Mouse (Mus musculus): Measurements from ENCODE around the gene Gm12695. TPM values are rescaled to one million over a fixed set of nuclear protein-coding genes. Genes with fewer than 3 reads are reported as not detected.

The Gm12695 gene
- polyA plus RNA-seq, 1 experiment from 2014 or later, result not detected

DNA sequence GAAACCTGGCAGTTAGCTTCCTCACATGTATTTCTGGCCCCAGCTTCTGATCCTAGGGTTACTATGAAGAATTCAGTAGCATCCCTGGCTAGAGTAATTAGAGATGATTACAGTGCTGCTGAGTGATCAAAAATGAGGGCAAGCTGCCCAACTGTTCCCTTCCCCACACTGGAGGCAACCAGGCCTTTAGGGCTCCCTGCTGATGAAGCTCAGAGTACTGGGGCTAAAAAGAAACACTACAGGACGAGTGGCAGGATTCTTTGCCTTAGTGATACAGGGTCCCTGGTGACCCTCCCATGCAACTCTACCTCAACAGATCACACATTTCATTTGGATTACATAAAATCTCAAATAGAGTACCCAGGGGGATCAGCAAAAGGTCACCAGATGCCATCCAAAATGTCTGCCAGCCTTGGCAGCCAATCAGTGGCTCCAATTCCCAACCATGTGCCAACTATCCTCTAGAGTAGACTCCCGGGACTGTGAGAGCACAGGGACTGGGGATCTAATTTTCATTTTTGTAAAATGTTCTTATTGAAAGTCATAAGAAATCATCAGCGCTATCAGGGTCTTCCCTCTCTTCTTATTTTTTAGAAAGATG is 11.9 kb downstream of the Gm12695 start:
- Histone ChIP-seq H3K9me3 (ENCODE audit: control insufficient read depth, low read length) (no peaks in the 10 kb centered on the region), H3K4me3 (ENCODE audit: low read depth, low read length) (no peak overlapping the region), H3K27ac (ENCODE audit: low read depth, low read length) (no peak overlapping the region), H3K9ac (ENCODE audit: low read length) (no peak overlapping the region), H3K4me2 (ENCODE audit: low read depth) (no peak overlapping the region), H3K27me3 (ENCODE audit: control insufficient read depth, insufficient read depth, low read length) (no peaks in the 10 kb centered on the region), H3K36me3 (ENCODE audit: control insufficient read depth, insufficient read depth, low read length) (no peaks in the 10 kb centered on the region), H3K4me1 (ENCODE audit: control insufficient read depth, insufficient read depth, low read length) (no peaks in the 10 kb centered on the region)
- DNase-seq (ENCODE audit: low spot score) (no peak), ATAC-seq (ENCODE audit: insufficient read depth, low FRiP score, low TSS enrichment) (no peak)
- 82% methylated on average over 3 of the region's 3 CpGs for WGBS

DNA sequence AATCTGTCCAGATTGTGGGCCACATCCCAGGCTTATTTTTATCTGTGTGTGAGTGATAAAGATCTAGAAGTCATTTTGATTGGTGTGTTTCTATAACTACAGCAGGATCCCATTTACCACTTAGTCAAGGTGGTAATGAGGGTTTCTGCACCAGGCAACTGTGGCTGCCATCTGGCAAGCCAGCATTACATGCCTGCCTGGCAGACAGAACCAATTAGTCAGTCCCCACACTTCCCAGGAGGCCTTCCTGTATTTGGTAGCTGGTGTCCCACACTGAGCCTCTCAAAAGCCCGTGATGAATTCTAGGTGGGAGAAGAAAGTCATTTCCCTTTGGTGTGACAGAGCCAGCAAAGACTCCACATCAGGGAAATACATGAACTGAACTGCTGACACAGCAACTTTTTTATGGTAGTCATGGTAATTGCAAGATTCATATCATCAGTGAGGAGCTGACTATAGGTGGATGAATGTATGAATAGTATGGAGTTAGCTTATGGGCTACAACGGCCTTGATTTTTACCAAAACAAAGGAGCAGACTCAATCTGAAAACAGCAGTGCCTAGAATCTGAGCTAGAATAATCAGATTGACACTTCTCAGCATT is 18.5 kb downstream of the Gm12695 start:
- Histone ChIP-seq H3K4me3 (ENCODE audit: low read depth, low read length) (no peak overlapping the region), H3K4me1 (ENCODE audit: control insufficient read depth, insufficient read depth, low read length) (no peaks in the 10 kb centered on the region), H3K27ac (ENCODE audit: low read depth, low read length) (no peak overlapping the region), H3K9ac (ENCODE audit: low read length) (no peak overlapping the region), H3K36me3 (ENCODE audit: control insufficient read depth, insufficient read depth, low read length) (no peaks in the 10 kb centered on the region), H3K9me3 (ENCODE audit: control insufficient read depth, low read length) (no peaks in the 10 kb centered on the region), H3K27me3 (ENCODE audit: control insufficient read depth, insufficient read depth, low read length) (no peaks in the 10 kb centered on the region), H3K4me2 (ENCODE audit: low read depth) (no peak overlapping the region)
- 74% methylated on average over 2 of the region's 2 CpGs for WGBS
- ATAC-seq (ENCODE audit: insufficient read depth, low FRiP score, low TSS enrichment), result no peak
- no peak for DNase-seq (ENCODE audit: low spot score)

DNA sequence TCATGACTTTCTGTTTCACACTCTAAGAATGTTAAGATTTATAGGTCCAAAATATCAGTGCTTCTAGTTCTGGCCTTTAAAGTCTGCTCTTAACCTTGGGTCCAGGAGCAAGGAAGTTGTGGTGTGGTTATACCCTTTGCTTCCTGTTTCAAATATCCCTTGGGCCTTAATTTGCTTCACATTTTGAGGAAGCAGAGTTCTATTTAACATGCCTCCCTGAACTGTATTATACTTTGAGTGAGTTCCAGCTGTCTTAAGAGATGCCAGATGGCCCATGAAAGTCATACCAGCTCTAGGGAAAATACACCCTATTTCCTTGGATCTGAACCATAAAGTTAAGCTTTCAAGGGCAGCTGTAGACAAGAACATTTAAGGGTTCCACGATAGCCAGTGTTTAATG is 33.0 kb downstream of the Gm12695 start:
- Histone ChIP-seq H3K36me3 (ENCODE audit: control insufficient read depth, insufficient read depth, low read length) (no peaks in the 10 kb centered on the region), H3K27me3 (ENCODE audit: control insufficient read depth, insufficient read depth, low read length) (no peaks in the 10 kb centered on the region), H3K4me2 (ENCODE audit: low read depth) (no peak overlapping the region), H3K9me3 (ENCODE audit: control insufficient read depth, low read length) (no peaks in the 10 kb centered on the region), H3K4me1 (ENCODE audit: control insufficient read depth, insufficient read depth, low read length) (no peaks in the 10 kb centered on the region), H3K4me3 (ENCODE audit: low read depth, low read length) (no peak overlapping the region), H3K27ac (ENCODE audit: low read depth, low read length) (no peak overlapping the region), H3K9ac (ENCODE audit: low read length) (no peak overlapping the region)
- WGBS, result 71% methylated on average over 1 of the region's 1 CpGs
- ATAC-seq (ENCODE audit: insufficient read depth, low FRiP score, low TSS enrichment), result no peak
- DNase-seq (ENCODE audit: low spot score), result no peak

DNA sequence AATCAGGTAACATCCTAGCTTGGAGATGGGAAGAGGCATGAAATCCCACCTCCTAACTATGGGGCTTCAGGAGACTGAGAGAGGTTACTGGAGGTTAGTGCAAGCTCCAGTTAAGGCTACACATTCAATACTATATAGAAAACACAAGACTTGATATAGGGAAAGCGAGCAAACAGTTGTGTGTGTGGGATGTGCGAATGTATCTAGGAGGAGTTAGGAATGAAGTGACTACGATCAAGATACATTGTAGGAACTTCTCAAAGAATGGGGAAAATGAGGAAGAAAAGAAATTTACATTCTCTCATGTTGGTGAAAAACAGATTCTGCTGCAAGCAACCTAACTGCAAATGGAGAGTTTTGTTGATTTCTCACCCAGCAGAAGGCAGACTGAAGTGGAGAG is 44.5 kb downstream of the Gm12695 start:
- Histone ChIP-seq H3K36me3 (ENCODE audit: control insufficient read depth, insufficient read depth, low read length) (no peaks in the 10 kb centered on the region), H3K27ac (ENCODE audit: low read depth, low read length) (no peak overlapping the region), H3K4me1 (ENCODE audit: control insufficient read depth, insufficient read depth, low read length) (no peaks in the 10 kb centered on the region), H3K9me3 (ENCODE audit: control insufficient read depth, low read length) (no peaks in the 10 kb centered on the region), H3K27me3 (ENCODE audit: control insufficient read depth, insufficient read depth, low read length) (no peaks in the 10 kb centered on the region), H3K4me3 (ENCODE audit: low read depth, low read length) (no peak overlapping the region), H3K4me2 (ENCODE audit: low read depth) (no peak overlapping the region), H3K9ac (ENCODE audit: low read length) (no peak overlapping the region)
- DNase-seq (ENCODE audit: low spot score) (no peak), ATAC-seq (ENCODE audit: insufficient read depth, low FRiP score, low TSS enrichment) (no peak)
- WGBS, result 92% methylated on average over 3 of the region's 3 CpGs

DNA sequence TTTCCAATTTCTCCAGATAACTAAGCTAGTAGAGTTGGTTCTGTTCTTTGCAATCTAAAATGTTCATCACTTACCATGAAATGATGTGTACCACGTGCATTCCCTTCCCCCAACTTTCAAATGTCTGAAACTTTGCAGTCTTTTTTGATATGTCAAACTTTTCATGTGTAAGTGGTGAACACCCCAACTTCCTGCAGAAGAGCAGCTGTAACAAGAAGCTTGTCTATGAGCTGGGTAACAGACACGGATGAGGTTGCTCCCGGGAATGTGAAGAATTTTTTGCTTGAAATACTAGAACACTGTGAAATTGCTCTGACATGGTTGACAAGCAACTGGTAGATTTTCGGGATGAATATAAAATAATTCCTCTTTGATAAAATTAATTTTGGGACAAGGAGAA is 55.7 kb downstream of the Gm12695 start:
- no peak overlapping the region for H3K9ac ChIP-seq (ENCODE audit: low read length)
- H3K4me2 ChIP-seq (ENCODE audit: low read depth), result no peak overlapping the region
- ATAC-seq (ENCODE audit: insufficient read depth, low FRiP score, low TSS enrichment), result no peak
- no peak overlapping the region for H3K27ac ChIP-seq (ENCODE audit: low read depth, low read length)
- 79% methylated on average over 4 of the region's 4 CpGs for WGBS
- no peaks in the 10 kb centered on the region for H3K27me3 ChIP-seq (ENCODE audit: control insufficient read depth, insufficient read depth, low read length)
- no peaks in the 10 kb centered on the region for H3K4me1 ChIP-seq (ENCODE audit: control insufficient read depth, insufficient read depth, low read length)
- no peak overlapping the region for H3K4me3 ChIP-seq (ENCODE audit: low read depth, low read length)
- no peaks in the 10 kb centered on the region for H3K36me3 ChIP-seq (ENCODE audit: control insufficient read depth, insufficient read depth, low read length)
- no peaks in the 10 kb centered on the region for H3K9me3 ChIP-seq (ENCODE audit: control insufficient read depth, low read length)
- no peak for DNase-seq (ENCODE audit: low spot score)

DNA sequence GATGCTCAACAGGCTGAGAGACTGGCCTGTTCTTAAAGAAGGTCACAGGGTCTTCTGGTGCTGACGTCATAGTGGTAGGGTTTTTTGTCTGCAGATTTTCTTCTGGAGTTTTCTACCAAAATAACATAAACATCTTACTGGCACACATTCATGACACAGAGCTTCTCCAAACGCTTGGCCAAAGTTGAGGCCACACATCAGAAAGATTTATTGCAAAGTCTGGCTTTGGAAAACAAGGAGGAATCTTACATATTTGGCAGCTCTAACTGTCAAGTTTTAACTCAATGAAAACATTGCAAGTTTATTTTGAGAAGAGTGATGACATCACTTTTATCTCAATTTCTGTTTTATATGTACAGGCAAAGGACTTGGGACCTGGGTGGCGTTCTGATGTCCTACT is 56.8 kb downstream of the Gm12695 start:
- H3K9me3 ChIP-seq (ENCODE audit: control insufficient read depth, low read length), result no peaks in the 10 kb centered on the region
- DNase-seq (ENCODE audit: low spot score), result no peak
- 78% methylated on average over 3 of the region's 3 CpGs for WGBS

DNA sequence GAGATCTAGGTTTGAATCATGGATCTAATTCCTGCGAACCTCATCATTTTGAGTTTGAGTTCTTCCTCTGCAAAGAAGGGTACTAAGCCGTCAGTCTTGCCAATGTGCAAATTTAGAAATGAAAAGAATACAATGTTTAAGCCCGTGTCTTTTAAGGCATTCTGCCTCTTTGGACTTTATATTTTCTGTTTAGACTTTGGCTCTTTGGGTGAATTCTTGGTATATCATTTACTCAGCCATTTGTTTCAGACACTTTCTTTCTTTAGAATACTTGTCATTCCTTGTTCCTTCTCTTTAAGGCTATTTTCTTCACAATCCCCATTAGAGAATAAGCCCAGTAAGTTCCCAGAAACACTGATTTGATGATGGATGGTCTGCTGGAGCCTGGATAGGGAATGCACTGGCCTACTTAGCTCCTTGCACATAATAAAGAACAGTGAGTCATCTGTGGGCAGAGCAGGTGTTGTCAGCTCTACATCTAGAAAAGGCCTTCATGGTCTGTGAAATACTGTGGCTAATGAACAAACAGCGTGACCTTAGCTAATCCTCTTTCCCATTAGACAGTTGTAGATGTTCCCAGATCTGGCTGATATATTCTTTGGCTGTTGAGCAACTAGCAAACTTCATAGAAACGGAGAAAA is 59.5 kb downstream of the Gm12695 start:
- no peak for DNase-seq (ENCODE audit: low spot score)
- H3K4me3 ChIP-seq (ENCODE audit: low read depth, low read length), result no peak overlapping the region

More for the DNA sequence above, 56.8 kb downstream of the Gm12695 start:
- no peak overlapping the region for H3K9ac ChIP-seq (ENCODE audit: low read length)
- no peaks in the 10 kb centered on the region for H3K36me3 ChIP-seq (ENCODE audit: control insufficient read depth, insufficient read depth, low read length)
- no peak overlapping the region for H3K27ac ChIP-seq (ENCODE audit: low read depth, low read length)
- H3K4me2 ChIP-seq (ENCODE audit: low read depth), result no peak overlapping the region
- H3K4me3 ChIP-seq (ENCODE audit: low read depth, low read length), result no peak overlapping the region
- no peak for ATAC-seq (ENCODE audit: insufficient read depth, low FRiP score, low TSS enrichment)
- H3K27me3 ChIP-seq (ENCODE audit: control insufficient read depth, insufficient read depth, low read length), result no peaks in the 10 kb centered on the region
- H3K4me1 ChIP-seq (ENCODE audit: control insufficient read depth, insufficient read depth, low read length), result no peaks in the 10 kb centered on the region

DNA sequence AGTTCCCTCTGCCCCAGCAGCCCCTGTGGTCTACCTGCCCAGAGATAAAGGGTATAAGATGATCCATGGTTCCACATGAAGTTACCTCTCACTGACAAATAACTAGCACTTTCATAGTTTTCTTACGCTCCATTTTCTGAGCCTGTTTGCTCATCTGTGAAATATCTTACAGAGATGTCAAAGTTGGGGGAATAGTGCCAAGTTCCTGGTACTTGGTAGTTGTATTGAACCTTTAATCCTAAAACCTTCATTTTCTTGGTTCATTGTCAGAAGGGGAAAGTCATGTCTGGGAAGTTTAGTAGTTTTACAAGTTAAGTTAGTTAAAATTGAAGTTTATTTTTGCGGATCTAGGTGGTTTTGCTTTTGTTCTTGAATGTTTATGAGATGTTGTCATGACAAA is 62.7 kb downstream of the Gm12695 start:
- no peak for ATAC-seq (ENCODE audit: insufficient read depth, low FRiP score, low TSS enrichment)
- no peak overlapping the region for H3K4me3 ChIP-seq (ENCODE audit: low read depth, low read length)
- no peak for DNase-seq (ENCODE audit: low spot score)
- H3K27me3 ChIP-seq (ENCODE audit: control insufficient read depth, insufficient read depth, low read length), result no peaks in the 10 kb centered on the region
- no peak overlapping the region for H3K9ac ChIP-seq (ENCODE audit: low read length)
- H3K4me2 ChIP-seq (ENCODE audit: low read depth), result no peak overlapping the region
- 91% methylated on average over 2 of the region's 2 CpGs for WGBS
- no peaks in the 10 kb centered on the region for H3K4me1 ChIP-seq (ENCODE audit: control insufficient read depth, insufficient read depth, low read length)
- H3K9me3 ChIP-seq (ENCODE audit: control insufficient read depth, low read length), result no peaks in the 10 kb centered on the region
- H3K36me3 ChIP-seq (ENCODE audit: control insufficient read depth, insufficient read depth, low read length), result no peaks in the 10 kb centered on the region
- no peak overlapping the region for H3K27ac ChIP-seq (ENCODE audit: low read depth, low read length)

More for the DNA sequence above, 59.5 kb downstream of the Gm12695 start:
- H3K4me1 ChIP-seq (ENCODE audit: control insufficient read depth, insufficient read depth, low read length), result no peaks in the 10 kb centered on the region
- H3K27me3 ChIP-seq (ENCODE audit: control insufficient read depth, insufficient read depth, low read length), result no peaks in the 10 kb centered on the region
- no peaks in the 10 kb centered on the region for H3K36me3 ChIP-seq (ENCODE audit: control insufficient read depth, insufficient read depth, low read length)
- no peak overlapping the region for H3K27ac ChIP-seq (ENCODE audit: low read depth, low read length)
- no peak overlapping the region for H3K9ac ChIP-seq (ENCODE audit: low read length)
- H3K4me2 ChIP-seq (ENCODE audit: low read depth), result no peak overlapping the region
- H3K9me3 ChIP-seq (ENCODE audit: control insufficient read depth, low read length), result no peaks in the 10 kb centered on the region
- WGBS, result 81% methylated on average over 5 of the region's 5 CpGs
- no peak for ATAC-seq (ENCODE audit: insufficient read depth, low FRiP score, low TSS enrichment)
